Mouse (Mus musculus): ENCODE data around the gene Gm14180.
"Not testable (repeated sequence)": the region's sequence is repeated elsewhere in the genome, so short reads cannot be mapped to it uniquely, and the experiment has no call there.

Gene Gm14180

DNA sequence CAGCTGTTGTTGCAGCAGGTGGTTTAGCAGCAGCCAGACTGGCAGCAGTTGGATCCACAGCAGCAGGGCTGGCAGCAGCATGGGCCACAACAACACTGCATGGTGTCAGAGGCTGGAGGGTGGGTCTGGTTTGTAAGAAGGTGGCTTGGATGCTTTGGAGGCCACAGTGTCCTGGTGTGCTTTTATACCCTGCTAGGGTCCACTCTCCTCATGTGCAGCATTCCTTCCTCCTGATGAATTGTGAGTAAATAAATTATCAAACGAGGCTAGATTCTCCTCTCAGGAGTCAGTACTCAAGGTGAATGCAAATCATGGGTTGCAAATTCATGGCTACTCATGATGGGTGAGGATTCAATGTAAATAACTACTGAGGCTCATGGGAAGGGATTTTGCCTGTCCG lies at the start of gene Gm14180:
TSS of gene Gm14180 (minus strand) at position 101 of the 400 bp plus-strand sequence.
- no peak for DNase-seq

GRCm38 (mm10) chr11:99780604-99781003 lies 46.5 kb upstream of the Gm14180 start, which contains the start of gene Krtap4-8:
Gene Krtap4-8, minus strand, starts transcription at chr11:99780704.
- DNase-seq: no peak

DNA sequence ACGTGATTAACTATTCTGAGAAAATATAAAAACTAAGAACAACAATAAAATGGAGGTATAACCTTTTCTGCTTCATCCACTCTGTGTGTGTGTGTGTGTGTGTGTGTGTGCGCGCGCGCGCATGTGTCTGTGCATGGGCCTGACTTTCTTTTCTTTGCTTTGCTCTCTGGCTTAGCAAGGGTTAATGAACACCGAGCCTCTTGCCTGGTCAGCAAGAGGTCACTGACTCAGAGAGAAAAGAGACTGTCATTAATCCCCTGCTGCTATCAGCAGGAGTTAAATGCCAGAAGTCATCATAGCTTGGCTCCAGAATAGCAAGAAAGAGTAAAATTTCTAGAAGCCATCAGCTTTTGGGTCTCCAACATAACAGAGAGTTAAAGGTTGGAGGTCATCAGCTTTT lies 44.3 kb upstream of the Gm14180 start:
- no peak for DNase-seq

DNA sequence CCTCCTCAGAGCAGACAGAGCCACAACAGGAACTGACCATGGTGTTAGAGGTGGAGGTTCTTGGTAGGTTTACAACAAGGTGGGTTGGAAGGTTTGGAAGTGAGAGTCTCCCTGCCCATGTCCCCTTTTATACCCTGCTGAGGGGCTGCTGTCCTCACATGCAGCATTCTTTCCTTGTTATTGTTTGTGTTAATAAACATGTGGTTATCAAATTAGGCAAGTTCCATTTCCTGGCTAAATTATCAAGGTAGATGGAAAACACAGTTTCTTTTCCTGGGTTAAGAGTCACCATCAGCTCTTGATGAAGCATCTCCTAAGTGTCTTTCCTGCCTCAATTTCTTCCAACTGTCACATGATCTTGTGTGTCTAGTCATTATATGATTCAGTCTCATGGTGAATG lies 38.7 kb upstream of the Gm14180 start, which contains the start of gene Gm11595:
TSS of gene Gm11595 (minus strand) at position 101 of the 400 bp plus-strand sequence.
- DNase-seq: not testable (repeated sequence)

DNA sequence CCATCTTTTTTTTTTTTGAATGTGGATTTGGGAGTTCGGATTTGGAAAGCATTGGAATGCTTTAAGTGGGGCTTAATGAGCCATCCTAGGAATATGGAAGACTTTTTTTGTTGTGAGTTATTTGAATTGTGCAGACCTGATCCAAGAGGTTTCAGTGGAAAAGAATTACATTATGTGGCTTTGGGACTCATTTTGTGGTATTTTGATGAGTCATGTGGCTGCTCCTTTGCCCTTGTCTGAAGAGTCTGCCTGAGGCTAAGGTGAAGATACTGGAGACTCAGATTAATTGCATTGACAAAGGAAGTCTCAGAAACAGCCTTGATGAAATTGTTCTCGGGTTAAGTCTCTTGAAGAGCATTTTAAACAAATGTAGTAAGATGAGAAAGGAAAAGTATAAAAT lies 34.3 kb upstream of the Gm14180 start:
- no peak for DNase-seq

DNA sequence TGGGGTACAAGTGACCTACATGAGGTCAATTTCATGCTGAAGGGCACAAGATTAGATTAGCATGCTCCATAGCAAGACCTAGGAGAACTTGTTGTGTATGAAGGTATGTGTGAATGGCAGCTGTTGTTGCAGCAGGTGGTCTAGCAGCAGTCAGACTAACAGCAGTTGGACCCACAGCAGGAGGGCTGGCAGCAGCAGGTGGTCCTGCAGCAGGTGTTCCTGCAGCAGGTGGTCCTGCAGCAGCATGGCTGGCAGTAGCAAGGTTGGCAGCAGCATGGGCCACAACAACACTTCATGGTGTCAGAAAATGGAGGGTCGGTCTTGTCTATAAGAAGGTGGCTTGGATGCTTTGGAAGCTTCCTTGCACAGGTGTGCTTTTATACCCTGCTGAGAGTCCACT lies 24.8 kb upstream of the Gm14180 start:
- DNase-seq: no peak

- no peak for DNase-seq
These were observed 9.9 kb upstream of the Gm14180 start for GRCm38 (mm10) chr11:99743985-99744384.

GRCm38 (mm10) chr11:99724061-99724460 lies 10.0 kb downstream of the Gm14180 start:
- no peak for DNase-seq

GRCm38 (mm10) chr11:99718759-99719158 lies 15.3 kb downstream of the Gm14180 start:
- DNase-seq: no peak

- DNase-seq: no peak
These were observed 43.6 kb downstream of the Gm14180 start, which contains the start of gene Gm14190 for GRCm38 (mm10) chr11:99690463-99690862. Gene Gm14190, minus strand, starts transcription at chr11:99690740.

DNA sequence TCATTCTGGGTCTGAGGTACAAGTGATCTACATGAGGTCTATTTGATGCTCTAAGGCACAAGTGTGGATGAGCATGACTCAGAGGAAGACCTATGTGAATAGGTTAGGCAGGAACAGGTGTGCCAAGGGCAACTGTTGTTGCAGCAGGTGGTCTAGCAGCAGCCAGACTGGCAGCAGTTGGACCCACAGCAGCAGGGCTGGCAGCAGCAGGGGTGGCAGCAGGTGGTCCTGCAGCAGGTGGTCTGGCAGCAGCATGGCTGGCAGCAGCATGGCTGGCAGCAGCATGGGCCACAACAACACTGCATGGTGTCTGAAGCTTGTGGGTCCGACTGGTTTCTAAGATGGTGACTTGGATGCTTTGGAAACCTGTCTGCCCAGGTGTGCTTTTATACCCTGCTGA lies 48.9 kb downstream of the Gm14180 start:
- DNase-seq: not testable (repeated sequence)
